Mouse (Mus musculus): ENCODE measurements around the gene Vamp1.

The Vamp1 gene

GRCm38 (mm10) chr6:125215148-125215954, at the start of gene Vamp1:
Gene Vamp1 (plus strand): TSS chr6:125215551.
- peak; percentile 88 to 90 for DNase-seq (ENCODE audit: low spot score in 2 of 2)

GRCm38 (mm10) chr6:125166051-125166751, 49.1 kb upstream of the Vamp1 start, which contains the start of gene Gapdh:
Gene Gapdh (minus strand): TSS chr6:125166467.
- DNase-seq (ENCODE audit: low spot score in 2 of 2) = no peak

DNA sequence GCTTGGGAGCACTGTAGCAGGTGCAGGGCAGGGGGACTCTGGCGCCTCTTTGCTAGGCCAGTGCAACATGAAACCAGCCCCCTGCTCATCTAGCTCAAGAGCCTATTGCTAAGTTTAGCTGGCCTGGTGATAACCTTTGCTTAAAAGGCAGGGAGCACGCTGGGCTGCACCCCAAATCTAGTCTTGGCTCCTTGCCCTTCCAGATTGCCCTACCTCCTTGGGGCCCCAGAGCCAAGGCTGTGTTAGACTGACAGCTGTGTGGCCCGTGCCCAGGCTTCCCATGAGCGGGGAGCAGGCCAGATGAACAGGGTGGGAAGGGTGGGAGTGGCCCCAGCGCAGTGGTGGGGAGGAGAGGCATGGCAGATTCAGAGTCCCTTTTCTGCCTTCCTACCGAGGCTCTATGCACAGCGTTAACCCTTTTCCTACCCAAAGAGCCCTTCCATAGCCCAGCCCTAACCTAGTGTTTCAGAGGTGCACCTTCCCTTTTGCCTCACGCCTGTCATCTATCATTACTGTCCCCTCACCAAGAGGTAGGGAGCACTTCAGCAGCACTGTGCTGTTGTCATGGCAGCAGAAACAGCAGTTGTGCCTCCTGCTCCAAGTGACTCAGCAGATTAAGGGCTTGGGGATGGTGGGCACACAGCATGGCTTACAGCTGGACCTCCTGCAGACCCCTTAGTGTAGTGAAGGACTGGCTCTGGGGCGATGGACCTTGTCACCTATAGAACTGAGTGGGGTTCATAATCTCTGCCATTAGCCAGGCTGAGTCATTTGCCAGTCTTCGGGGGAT, 48.3 kb upstream of the Vamp1 start:
- no peak for DNase-seq (ENCODE audit: low spot score in 2 of 2)

DNA sequence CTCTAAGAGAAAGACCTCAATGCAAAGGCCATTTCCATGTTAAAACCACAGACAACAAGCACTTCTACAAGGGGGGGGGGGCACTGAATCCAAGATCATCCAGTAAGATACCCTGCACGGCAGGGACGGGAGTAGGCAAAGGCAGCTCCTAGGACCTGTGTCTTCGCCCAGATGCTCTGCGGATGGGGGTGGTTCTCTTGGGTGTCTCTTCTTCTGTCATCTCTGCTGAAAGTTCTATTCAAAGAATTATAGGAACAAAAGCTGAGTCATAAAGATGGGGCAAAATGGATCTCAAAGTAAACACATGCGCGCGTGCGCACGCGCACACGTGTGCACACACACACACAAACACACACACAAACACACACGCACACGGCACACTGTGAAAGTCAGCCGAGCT, 47.3 kb upstream of the Vamp1 start:
- DNase-seq (ENCODE audit: low spot score in 2 of 2) = no peak

GRCm38 (mm10) chr6:125170194-125170593, 45.2 kb upstream of the Vamp1 start:
- DNase-seq (ENCODE audit: low spot score in 2 of 2) = no peak

DNA sequence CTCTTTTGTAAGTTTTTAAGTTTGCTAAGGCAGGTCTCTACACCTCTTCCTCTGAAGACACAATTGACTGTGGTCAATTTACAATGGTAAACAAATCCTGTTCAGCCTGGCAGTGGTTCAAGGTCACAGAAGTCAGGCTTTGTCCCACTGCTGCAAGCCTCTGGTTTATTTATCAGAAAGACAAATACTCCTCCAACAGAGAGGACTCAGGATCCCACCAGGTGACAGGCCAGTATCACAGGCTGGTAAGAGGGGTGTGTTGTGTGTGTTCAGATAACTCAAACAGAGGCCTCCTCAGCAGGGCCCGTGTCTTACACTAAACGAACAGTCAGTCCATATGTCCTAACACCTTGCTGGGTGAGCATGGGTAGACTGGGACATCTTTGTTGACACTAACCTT, 42.9 kb upstream of the Vamp1 start:
- DNase-seq (ENCODE audit: low spot score in 2 of 2) = no peak

GRCm38 (mm10) chr6:125173256-125173655, 42.1 kb upstream of the Vamp1 start:
- no peak for DNase-seq (ENCODE audit: low spot score in 2 of 2)

DNA sequence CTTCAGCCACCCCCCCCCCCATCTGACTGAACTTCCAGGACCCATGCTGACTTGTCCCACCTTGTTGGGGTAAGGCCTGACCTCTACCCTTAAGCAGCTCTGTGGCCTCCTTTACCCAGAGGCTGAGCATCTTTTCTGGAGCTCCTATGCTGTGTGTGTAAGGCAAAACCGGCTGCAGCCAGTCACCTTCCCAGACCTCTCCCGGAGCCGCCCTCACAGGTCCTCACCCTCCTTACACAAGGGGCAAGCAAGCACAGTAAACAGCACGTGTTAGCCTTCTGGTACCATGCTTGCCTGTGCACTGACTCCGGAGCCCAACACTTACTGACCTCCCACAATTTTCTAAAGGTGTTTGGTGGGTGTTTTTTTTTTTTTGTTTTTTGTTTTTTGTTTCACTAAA, 39.9 kb upstream of the Vamp1 start:
- no peak for DNase-seq (ENCODE audit: low spot score in 2 of 2)

DNA sequence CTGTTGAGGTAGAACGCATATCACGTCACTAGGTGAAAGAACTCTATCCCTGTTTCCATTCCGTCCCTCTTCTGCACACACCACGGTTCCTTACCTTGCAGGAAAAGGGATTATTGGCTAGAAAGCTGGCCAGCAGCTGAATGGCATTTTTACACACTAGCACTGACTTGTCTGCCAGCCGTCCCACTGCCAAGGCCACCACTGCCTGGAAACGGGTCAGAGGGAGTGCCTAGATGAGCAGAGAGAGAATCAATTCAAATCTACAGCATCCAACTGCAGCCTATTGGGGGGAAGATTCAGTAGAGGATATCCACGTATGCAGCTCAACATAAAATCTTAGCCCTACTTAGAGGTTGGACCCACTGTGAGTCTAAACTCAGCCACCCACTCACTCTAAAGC, 35.8 kb upstream of the Vamp1 start:
- DNase-seq (ENCODE audit: low spot score in 2 of 2) = no peak

DNA sequence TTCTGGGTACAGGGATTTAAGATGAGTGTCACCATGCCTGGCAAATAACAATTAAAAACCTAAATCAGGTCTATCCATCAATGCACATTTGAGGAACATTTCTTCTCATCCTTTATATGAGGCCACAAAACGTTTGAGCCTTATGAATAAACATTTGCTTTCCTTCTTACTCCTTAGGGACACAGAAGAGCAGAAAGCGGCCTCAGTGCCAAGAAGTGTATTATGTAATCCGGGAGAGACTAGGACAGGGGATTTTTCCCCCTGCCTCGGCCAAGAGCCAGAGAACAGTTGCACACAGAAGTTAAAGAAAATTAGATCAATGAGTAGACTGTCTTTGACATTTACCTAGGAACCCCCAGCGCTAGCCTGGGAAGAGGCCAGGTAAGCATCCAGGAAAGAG, 33.2 kb upstream of the Vamp1 start:
- DNase-seq (ENCODE audit: low spot score in 2 of 2) = no peak

DNA sequence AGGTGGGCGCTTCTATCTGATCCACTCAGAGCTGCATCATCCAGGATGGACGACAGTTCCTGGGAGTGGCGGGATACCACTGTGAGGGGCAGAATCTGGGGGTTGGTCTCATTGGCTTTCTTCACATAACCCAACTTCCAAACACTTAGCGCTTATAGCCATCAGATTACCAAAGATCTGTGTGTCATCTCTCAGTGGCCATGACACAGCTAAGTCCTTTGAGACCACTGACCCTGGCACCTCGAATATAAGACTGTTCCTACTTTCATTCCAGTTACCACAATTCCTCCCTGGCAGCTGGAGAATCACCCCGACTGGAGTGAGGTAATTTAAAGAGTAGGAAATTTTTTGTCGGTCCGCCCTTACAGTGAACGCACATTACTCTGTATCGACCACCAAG, 29.1 kb upstream of the Vamp1 start:
- DNase-seq (ENCODE audit: low spot score in 2 of 2) = no peak

DNA sequence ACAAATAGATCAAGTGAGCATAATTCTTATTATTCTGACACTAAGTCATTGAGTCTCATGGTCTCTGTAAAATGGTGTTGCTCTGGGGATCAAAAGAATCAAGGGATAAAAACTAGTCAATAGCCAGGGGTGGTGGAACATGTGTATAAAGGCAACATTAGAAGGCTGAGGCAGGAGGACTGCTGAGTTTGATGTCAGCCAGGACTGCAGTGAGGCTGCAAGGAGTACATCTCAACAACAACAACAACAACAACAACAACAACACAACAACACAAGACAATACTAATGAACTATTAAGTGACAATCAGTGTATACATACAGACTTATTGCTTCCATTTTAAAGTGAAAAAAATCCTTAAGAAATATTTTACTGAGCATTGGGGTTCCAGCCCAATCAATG, 24.5 kb upstream of the Vamp1 start:
- DNase-seq (ENCODE audit: low spot score in 2 of 2) = no peak

GRCm38 (mm10) chr6:125191332-125192015, 23.9 kb upstream of the Vamp1 start, which contains the start of the genes Ncapd2 and Mrpl51:
Gene Ncapd2 (minus strand): TSS chr6:125191701.
Gene Mrpl51 (plus strand): TSS chr6:125191801.
- DNase-seq (ENCODE audit: low spot score in 2 of 2) = peak; percentile 96 to 97

GRCm38 (mm10) chr6:125192016-125192714, 23.2 kb upstream of the Vamp1 start:
- DNase-seq (ENCODE audit: low spot score in 2 of 2) = peak; percentile 78 to 85

DNA sequence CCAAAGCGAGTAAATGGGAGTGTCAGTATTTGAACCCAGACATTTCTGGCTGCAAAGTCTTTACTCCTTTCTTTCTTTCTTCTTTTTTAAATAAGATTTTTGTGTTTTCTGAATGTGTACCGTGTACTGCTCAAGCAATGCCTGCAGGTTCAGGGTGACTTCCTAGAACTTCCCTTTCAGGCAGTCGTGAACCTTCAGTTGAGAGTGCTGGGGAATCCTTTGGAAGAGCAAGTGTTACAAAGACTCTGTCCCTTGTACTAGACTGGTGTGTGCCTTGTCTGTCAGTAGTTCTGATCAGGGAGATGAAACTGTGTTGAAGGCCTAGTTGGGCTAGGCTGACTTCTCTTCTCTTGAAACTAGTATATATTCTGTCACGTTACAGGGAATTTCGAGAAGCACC, 22.5 kb upstream of the Vamp1 start:
- no peak for DNase-seq (ENCODE audit: low spot score in 2 of 2)

GRCm38 (mm10) chr6:125193390-125193789, 22.0 kb upstream of the Vamp1 start:
- DNase-seq (ENCODE audit: low spot score in 2 of 2) = no peak

DNA sequence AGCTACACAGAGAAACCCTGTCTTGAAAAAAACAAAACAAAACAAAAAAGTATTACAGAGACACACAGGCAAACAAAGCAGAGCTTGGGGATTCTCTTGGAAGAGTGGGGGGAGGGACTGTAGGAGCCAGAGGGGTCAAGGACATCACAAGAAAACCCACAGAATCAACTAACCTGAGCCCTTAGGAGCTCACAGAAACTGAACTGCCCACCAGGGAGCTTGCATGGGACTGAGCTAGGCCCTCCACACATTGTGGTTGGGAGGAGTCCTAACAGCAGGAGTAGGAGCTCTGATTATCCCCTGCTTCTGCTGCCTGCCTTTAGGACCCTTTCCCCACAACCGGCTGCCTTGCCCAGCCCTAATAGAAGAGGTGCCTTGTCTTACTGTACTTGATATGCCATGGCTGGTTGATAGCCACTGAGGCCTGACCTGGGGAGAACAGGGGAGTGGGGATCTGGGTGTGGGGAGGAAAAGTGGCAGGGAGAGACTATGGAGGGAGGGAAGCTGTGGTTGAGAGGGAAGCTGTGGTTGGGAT, 19.7 kb upstream of the Vamp1 start:
- DNase-seq (ENCODE audit: low spot score in 2 of 2) = no peak

DNA sequence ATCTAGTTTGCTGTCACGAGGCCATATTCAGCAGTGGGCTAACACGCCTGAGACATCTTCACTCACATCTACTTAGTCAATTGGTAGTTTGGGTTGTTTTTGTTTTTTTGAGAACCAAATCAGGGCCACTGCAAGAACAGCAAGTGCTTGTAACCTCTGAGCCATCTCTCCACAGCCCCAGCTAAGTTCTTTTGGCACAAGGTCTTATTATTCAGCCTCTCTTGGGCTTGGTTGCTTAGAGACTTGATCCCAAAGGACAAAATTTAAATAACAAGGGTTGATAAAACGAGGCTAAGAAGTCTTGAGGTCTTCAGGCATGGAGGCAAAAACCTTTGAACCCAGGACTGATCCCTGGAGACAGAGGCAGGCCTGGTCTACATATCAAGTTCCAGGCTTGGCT, 19.1 kb upstream of the Vamp1 start:
- DNase-seq (ENCODE audit: low spot score in 2 of 2) = no peak

- no peak for DNase-seq (ENCODE audit: low spot score in 2 of 2)
Observed at GRCm38 (mm10) chr6:125197166-125197565, 18.2 kb upstream of the Vamp1 start.

- no peak for DNase-seq (ENCODE audit: low spot score in 2 of 2)
Observed at GRCm38 (mm10) chr6:125210436-125210835, 4.9 kb upstream of the Vamp1 start.

DNA sequence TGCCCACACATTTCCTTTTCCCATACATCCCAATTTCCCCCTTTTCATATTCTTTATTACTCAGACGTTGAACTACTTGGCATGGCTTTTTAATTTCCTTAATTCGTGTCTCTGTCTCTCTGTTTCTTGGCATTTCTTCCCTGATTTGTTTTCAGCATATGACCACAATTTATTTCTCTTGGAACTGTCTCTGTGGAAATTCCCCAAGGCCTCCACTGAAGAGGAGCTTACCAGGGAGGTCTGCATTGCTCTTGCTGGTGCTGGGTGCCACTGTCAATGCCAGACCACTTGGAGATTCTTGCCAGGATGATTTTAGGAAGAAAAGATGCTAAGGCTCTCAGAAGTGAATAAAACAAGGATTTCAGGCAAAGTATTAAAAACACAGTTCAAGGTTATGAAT, 2.7 kb upstream of the Vamp1 start:
- no peak for DNase-seq (ENCODE audit: low spot score in 2 of 2)

All from frontal cortex, postnatal 25 days (tissue).